Mouse (Mus musculus) heart, adult 18-20 months (tissue): ENCODE results near the gene Gm17087. TPM values are rescaled to one million over a fixed set of nuclear protein-coding genes. Genes with fewer than 3 reads are reported as not detected.

Experiments
- DNase-seq, 2 experiments: peaks; one replicate each; pipeline ENCODE4 v3.0.0; 2021 to 2022; ENCODE audit warnings: mixed read lengths in 1 of 2
- long read RNA-seq, 2 experiments: library from polyadenylated mRNA; stranded (forward); transcript quantifications; one replicate each; pipeline ENCODE4 v2.0.0; 2021
- total RNA-seq, 2 experiments: library from RNA; stranded (reverse); gene quantifications; 2 replicates each; pipeline ENCODE4 v1.2.3; 2021

The Gm17087 gene
- total RNA-seq: not detected
- long read RNA-seq, experiment 1: 0 reads
- long read RNA-seq, experiment 2: 0 reads

DNA sequence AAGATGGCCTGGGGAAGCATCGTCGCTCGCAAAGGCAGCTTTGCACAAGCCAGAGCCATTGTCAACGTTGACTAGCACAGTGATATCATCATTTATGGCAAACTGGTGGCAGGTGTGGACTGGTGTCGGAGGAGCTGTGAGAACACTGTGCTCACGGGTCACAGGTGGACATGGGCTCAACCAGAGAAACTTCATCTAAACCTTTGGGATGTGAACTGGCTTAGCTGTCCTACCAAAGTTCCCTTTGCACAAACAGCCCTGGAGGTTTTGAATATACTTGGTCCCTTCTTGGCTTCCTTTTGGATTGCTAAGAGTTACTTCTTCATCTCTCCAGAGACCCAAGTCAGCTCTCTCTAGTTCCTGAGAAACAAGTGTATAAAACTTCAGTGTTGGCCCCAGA, at the start of gene Gm17087:
Gm17087 (minus strand) TSS at position 101 of the 400 bp plus-strand sequence.
- no peak for DNase-seq

- peak; percentile 66 to 91 for DNase-seq
Observed at GRCm38 (mm10) chr17:8613882-8614551, 47.3 kb upstream of the Gm17087 start.

DNA sequence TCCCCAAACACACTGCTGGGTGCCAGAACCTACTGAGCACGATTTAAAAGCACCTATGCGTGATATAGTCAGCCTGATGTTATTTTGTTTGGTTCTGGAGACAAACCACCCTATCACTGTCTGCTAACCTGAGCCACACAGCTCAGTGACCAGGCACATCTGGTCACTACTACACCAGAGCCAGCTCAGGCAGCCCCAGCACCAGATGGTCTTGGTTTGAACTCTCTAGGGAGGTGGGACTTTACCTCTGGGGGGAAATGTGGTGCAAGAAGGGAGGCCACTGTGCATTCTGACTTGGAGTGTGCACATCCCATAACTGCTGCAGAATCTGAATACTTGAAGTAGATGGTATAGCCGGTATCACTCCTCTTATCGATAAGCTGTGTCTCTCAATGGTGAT, 45.2 kb upstream of the Gm17087 start:
- no peak for DNase-seq

- no peak for DNase-seq
Observed at GRCm38 (mm10) chr17:8606695-8607094, 39.9 kb upstream of the Gm17087 start.

- no peak for DNase-seq
Observed at GRCm38 (mm10) chr17:8605921-8606320, 39.2 kb upstream of the Gm17087 start.

- no peak for DNase-seq
Observed at GRCm38 (mm10) chr17:8602976-8603375, 36.2 kb upstream of the Gm17087 start.

- peak; percentile 45 to 79 for DNase-seq
Observed at GRCm38 (mm10) chr17:8597790-8598189, 31.0 kb upstream of the Gm17087 start.

- peak; percentile 59 to 87 for DNase-seq
Observed at GRCm38 (mm10) chr17:8592427-8593277, 25.9 kb upstream of the Gm17087 start.

- DNase-seq: no peak
Observed at GRCm38 (mm10) chr17:8581579-8581978, 14.8 kb upstream of the Gm17087 start.

- peak in 1 of 2 experiments; percentile 12 for DNase-seq
Observed at GRCm38 (mm10) chr17:8580360-8580759, 13.6 kb upstream of the Gm17087 start.

DNA sequence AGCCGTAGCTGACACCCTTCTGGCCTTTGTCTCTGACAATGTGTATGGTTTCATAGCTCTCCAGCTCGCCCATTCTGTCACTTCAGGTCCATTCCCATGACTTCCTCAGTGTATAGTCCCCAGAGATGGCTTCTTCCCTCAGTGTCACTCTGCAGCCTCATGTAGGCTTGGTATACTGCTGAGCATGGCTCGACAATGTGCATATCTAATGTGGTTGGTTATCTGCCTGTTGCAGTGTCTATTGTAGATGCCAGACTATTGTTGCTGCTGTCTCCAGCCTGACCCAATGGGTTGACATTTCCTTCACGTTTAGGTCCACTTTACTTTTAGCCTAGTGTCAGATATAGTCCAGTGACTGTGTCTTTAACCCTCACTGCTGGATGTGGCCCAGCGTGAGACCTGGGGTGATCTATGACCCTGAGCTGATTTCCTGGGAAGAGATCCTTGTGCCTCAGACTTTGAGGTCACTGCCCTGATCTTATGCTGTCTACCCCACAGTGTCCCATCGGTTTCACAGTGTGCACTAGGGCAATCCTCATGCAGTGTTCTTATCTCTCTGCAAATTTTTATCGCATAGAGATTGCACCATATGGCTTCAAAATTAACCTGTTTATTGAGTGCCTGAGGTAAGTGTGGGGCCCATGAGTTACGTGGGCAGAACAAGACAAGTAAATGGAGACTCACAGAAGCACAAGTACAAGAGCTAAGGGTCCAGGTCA, 7.0 kb upstream of the Gm17087 start:
- DNase-seq: no peak

- DNase-seq: no peak
Observed at GRCm38 (mm10) chr17:8562886-8563280, 3.9 kb downstream of the Gm17087 start.

DNA sequence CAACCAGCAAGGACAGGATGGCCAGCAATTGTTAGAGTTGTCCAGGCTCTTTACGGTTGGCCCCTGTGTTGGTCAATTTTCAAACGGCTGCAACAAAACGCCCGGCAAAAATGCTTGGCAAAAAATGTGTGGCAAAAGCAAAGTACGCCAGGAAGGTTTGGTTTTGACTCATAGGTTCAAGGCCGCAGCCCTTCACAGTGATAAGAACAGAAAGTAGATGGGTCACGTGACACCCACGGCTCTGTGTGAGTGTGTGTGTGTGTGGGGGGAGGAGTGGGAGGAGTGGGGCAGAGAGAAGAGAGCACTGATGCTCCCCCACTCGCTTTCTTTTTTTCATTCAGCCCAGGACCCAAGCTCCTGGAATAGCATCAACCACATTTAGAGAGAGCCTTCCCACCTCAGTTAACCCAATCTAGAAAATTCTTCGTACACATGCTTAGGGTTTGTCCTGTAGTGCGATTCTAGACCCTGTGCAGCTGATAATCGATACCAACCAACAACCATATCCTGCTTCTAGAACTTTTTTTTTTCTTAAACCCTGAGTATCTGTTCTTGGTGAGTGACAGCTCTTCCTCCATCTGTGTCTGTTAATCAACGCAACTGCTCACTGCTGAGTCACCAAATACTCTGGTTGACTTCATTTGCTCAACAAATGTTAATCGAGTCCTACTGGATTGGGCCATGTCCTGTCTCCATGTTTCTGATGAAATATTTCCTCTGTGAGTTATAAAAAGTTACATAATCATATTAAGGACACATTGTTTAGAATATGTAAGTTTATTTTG, 4.5 kb downstream of the Gm17087 start:
- no peak for DNase-seq

- DNase-seq: no peak
Observed at GRCm38 (mm10) chr17:8557926-8558325, 8.8 kb downstream of the Gm17087 start.

- DNase-seq: no peak
Observed at GRCm38 (mm10) chr17:8556223-8556622, 10.5 kb downstream of the Gm17087 start.

GRCm38 (mm10) chr17:8555785-8556184, 11.0 kb downstream of the Gm17087 start:
- DNase-seq: no peak

GRCm38 (mm10) chr17:8554219-8554618, 12.5 kb downstream of the Gm17087 start:
- no peak for DNase-seq

GRCm38 (mm10) chr17:8553601-8554000, 13.1 kb downstream of the Gm17087 start:
- DNase-seq: no peak

- DNase-seq: peak; percentile 11 to 20
Observed at GRCm38 (mm10) chr17:8552346-8553035, 14.3 kb downstream of the Gm17087 start.

DNA sequence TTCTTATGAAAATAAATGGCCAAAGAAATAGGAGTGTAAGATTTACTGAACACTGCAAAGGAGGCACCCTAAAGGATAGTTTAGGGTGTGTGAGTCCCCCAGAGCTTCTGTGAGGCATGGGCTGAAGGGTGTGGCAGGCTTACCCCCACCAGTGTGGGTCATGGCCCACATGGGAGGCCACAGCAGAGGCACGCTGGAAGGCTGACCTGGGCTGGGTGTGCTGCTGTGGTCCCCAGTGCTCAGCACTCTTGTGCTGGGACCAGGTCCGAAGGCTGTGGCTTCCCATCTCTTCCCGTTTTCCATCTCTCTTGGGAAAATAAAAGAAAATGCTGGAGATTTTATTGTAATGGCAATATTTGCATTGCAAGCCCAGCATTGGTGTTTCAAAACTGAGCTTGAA, 15.1 kb downstream of the Gm17087 start:
- DNase-seq: no peak

- DNase-seq: no peak
Observed at GRCm38 (mm10) chr17:8548733-8549132, 18.0 kb downstream of the Gm17087 start.
